Mouse (Mus musculus) neural tube, embryonic 15.5 days (tissue): ENCODE results near the gene Usp9y. TPM values are rescaled to one million over a fixed set of nuclear protein-coding genes. Genes with fewer than 3 reads are reported as not detected.

Experiments used
- ATAC-seq: fragments of 200-750 bp; cut with Nextera tagmentation; 2 replicates; pipeline ENCODE4 v1.8.0; 2017; ENCODE audit warnings: mild to moderate bottlenecking, moderate TSS enrichment, moderate library complexity; ENCODE audit not compliant: low FRiP score
- H3K27ac ChIP-seq: fragments of 300-500 bp; sonication (generic); replicated peaks from 2 replicates; pipeline ENCODE4 v1.5.1; 2015; ENCODE audit warnings: mild to moderate bottlenecking, inconsistent platforms
- H3K27me3 ChIP-seq: fragments of 300-500 bp; sonication (generic); replicated peaks from 2 replicates; pipeline ENCODE4 v1.6.1; 2015; ENCODE audit warnings: inconsistent platforms
- H3K36me3 ChIP-seq: fragments of 300-500 bp; sonication (generic); 2 replicates; pipeline ENCODE4 v1.6.1; 2015; ENCODE audit warnings: inconsistent platforms
- H3K4me1 ChIP-seq: fragments of 300-500 bp; sonication (generic); 2 replicates; pipeline ENCODE4 v1.6.1; 2015; ENCODE audit warnings: inconsistent platforms
- H3K4me2 ChIP-seq: fragments of 300-500 bp; sonication (generic); 2 replicates; pipeline ENCODE4 v1.6.1; 2015; ENCODE audit warnings: inconsistent platforms, mild to moderate bottlenecking, moderate library complexity
- H3K4me3 ChIP-seq: fragments of 300-500 bp; sonication (generic); replicated peaks from 2 replicates; pipeline ENCODE4 v1.5.1; 2015; ENCODE audit warnings: mild to moderate bottlenecking, inconsistent platforms
- H3K9ac ChIP-seq: fragments of 300-500 bp; sonication (generic); replicated peaks from 2 replicates; pipeline ENCODE4 v1.6.1; 2015; ENCODE audit warnings: mild to moderate bottlenecking, inconsistent platforms
- H3K9me3 ChIP-seq: fragments of 300-500 bp; sonication (generic); replicated peaks from 2 replicates; pipeline ENCODE4 v1.6.1; 2016; ENCODE audit warnings: inconsistent platforms
- WGBS: fragments of 180-500 bp; shearing (Covaris S2); methylation state at CpG from one replicate; pipeline ENCODE4 v1.1.7; 2015; ENCODE audit warnings: mixed read lengths; 5-methylcytosine and 5-hydroxymethylcytosine counted together
- polyA plus RNA-seq: library from polyadenylated mRNA; unstranded; fragments of >200 nt; fragmentation: Nextera tagmentation; extraction: Ambion mirVana; gene quantifications from 2 replicates; pipeline ENCODE4 v1.2.1, GENCODE M21; 2015

Gene Usp9y
- polyA plus RNA-seq = not detected in 2 replicates

DNA sequence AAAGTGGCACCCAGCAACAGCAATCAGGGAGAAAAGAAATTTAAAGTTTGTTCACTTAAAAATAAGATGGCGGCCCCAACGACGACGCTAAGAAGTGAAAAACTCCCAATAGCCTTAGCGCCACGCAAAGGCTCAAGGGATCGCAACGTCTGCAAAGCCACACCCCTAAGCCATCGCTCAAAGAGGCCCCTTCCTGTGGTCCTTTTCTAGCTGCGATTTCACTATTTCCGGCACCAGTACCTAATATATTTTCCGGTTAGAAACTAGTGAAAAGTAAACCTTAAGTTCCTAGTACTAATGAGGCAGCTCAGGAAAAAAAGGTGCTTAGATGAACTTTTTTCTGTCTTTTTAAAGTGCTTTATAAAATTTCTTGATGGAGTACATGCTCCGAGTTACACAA lies at the start of gene Usp9y:
Gene Usp9y (minus strand): TSS at position 101 of the 400 bp plus-strand sequence.
- no peaks in the 10 kb centered on the region for H3K36me3 ChIP-seq
- ATAC-seq = no peak
- 89% methylated on average over 10 of the region's 13 CpGs for WGBS
- no peak within 1 kb of the TSS for H3K4me3 ChIP-seq
- H3K27me3 ChIP-seq = no peaks in the 10 kb centered on the region
- no peaks in the 10 kb centered on the region for H3K9me3 ChIP-seq
- no peaks in the 10 kb centered on the region for H3K4me1 ChIP-seq
- H3K27ac ChIP-seq = no peak within 1 kb of the TSS
- no peak within 1 kb of the TSS for H3K4me2 ChIP-seq
- no peak within 1 kb of the TSS for H3K9ac ChIP-seq

DNA sequence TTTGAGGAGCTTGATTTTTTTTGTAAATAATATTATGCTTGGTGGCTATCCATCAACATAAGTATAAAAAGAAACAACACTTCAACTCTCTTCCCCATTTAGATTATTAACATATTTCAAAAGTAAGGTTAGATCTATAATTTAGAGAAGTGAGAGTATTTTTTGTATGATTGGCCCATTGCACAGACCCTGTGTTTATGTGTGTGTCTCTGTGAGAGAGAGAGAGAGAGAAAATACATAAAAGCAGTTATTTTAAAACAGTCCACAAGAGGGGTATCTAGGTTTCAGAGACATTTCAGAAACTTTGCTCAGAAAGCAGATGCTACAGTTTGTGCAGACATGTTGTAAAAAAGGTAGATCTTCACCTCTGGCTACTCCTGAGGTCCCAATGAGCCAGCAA lies 165.9 kb downstream of the Usp9y start:
- Histone ChIP-seq H3K4me2 (no peak overlapping the region), H3K36me3 (no peaks in the 10 kb centered on the region), H3K27me3 (no peaks in the 10 kb centered on the region), H3K27ac (no peak overlapping the region), H3K9ac (no peak overlapping the region), H3K9me3 (no peaks in the 10 kb centered on the region), H3K4me1 (no peaks in the 10 kb centered on the region), H3K4me3 (no peak overlapping the region)
- ATAC-seq = no peak

GRCm38 (mm10) chrY:1286171-1286795 lies 173.3 kb downstream of the Usp9y start, which contains the start of gene Ddx3y:
Gene Ddx3y (minus strand): TSS chrY:1286629.
- Histone ChIP-seq H3K9me3 (no peaks in the 10 kb centered on the region), H3K36me3 (no peaks in the 10 kb centered on the region), H3K4me2 (peak within 1 kb of the TSS; percentile 43), H3K27ac (peak within 1 kb of the TSS; percentile 51), H3K9ac (no peak within 1 kb of the TSS), H3K4me1 (no peaks in the 10 kb centered on the region), H3K27me3 (no peaks in the 10 kb centered on the region), H3K4me3 (peak within 1 kb of the TSS; percentile 41)
- 6% methylated on average over 28 of the region's 31 CpGs for WGBS
- ATAC-seq = peak; percentile 98

- peak overlapping the region; percentile 51 for H3K27ac ChIP-seq
- no peaks in the 10 kb centered on the region for H3K9me3 ChIP-seq
- peak overlapping the region; percentile 41 for H3K4me3 ChIP-seq
- peak; percentile 61; the same call in 1 of the 2 replicates for ATAC-seq
- no peaks in the 10 kb centered on the region for H3K4me1 ChIP-seq
- peak overlapping the region; percentile 43 for H3K4me2 ChIP-seq
- 3% methylated on average over 11 of the region's 12 CpGs for WGBS
- H3K36me3 ChIP-seq = no peaks in the 10 kb centered on the region
- H3K27me3 ChIP-seq = no peaks in the 10 kb centered on the region
- H3K9ac ChIP-seq = no peak overlapping the region
Measured at GRCm38 (mm10) chrY:1285735-1286134, 173.8 kb downstream of the Usp9y start.

Other genes with a start within 250 kb of the Usp9y start
- gene Uty, start 214.0 kb downstream of the Usp9y start, polyA plus RNA-seq = 8.8 and 11.7 TPM in 2 replicates
- 15.9 and 17.2 TPM in 2 replicates for gene Ddx3y, start 173.2 kb downstream of the Usp9y start, polyA plus RNA-seq